Mouse (Mus musculus) adrenal gland, adult 8-10 months (tissue): Measurements from ENCODE around the gene Adk. TPM values are rescaled to one million over a fixed set of nuclear protein-coding genes. Genes with fewer than 3 reads are reported as not detected.

ENCODE experiments used
- DNase-seq: peaks from one replicate; pipeline ENCODE4 v3.0.0; 2022
- total RNA-seq, 4 experiments: library from RNA; stranded (reverse); gene quantifications; 2 replicates each; pipeline ENCODE4 v1.2.4; 2022

The Adk gene
- total RNA-seq, 4 experiments from 2014 or later, result 151 to 212 (median 178) TPM

- no peak for DNase-seq
These were observed 49.2 kb downstream of the Adk start for GRCm38 (mm10) chr14:21101562-21101961.

GRCm38 (mm10) chr14:21102666-21103203, 50.4 kb downstream of the Adk start:
- no peak for DNase-seq

- DNase-seq, result no peak
These were observed 52.7 kb downstream of the Adk start for GRCm38 (mm10) chr14:21105049-21105448.

GRCm38 (mm10) chr14:21106582-21106981, 54.2 kb downstream of the Adk start:
- DNase-seq, result peak; percentile 55

GRCm38 (mm10) chr14:21107551-21107950, 55.2 kb downstream of the Adk start:
- DNase-seq, result no peak

- no peak for DNase-seq
These were observed 58.1 kb downstream of the Adk start for GRCm38 (mm10) chr14:21110492-21110891.

- DNase-seq, result no peak
These were observed 59.1 kb downstream of the Adk start for GRCm38 (mm10) chr14:21111500-21111899.

- DNase-seq, result no peak
These were observed 59.8 kb downstream of the Adk start for GRCm38 (mm10) chr14:21112174-21112573.

- DNase-seq, result no peak
These were observed 60.4 kb downstream of the Adk start for GRCm38 (mm10) chr14:21112742-21113141.

GRCm38 (mm10) chr14:21114339-21114738, 62.0 kb downstream of the Adk start:
- DNase-seq, result no peak

- no peak for DNase-seq
These were observed 62.9 kb downstream of the Adk start for GRCm38 (mm10) chr14:21115318-21115717.

- no peak for DNase-seq
These were observed 63.6 kb downstream of the Adk start for GRCm38 (mm10) chr14:21115888-21116460.

GRCm38 (mm10) chr14:21118095-21118494, 65.7 kb downstream of the Adk start:
- no peak for DNase-seq

GRCm38 (mm10) chr14:21119653-21120313, 67.4 kb downstream of the Adk start:
- DNase-seq, result no peak

GRCm38 (mm10) chr14:21120473-21120872, 68.1 kb downstream of the Adk start:
- no peak for DNase-seq

GRCm38 (mm10) chr14:21127215-21127614, 74.8 kb downstream of the Adk start:
- DNase-seq, result no peak

GRCm38 (mm10) chr14:21136906-21137305, 84.5 kb downstream of the Adk start:
- no peak for DNase-seq

GRCm38 (mm10) chr14:21142603-21143002, 90.2 kb downstream of the Adk start:
- no peak for DNase-seq

- DNase-seq, result no peak
These were observed 91.2 kb downstream of the Adk start for GRCm38 (mm10) chr14:21143406-21144115.

GRCm38 (mm10) chr14:21147171-21147570, 94.8 kb downstream of the Adk start:
- no peak for DNase-seq

- DNase-seq, result no peak
These were observed 97.9 kb downstream of the Adk start for GRCm38 (mm10) chr14:21150301-21150700.

GRCm38 (mm10) chr14:21152055-21152454, 99.7 kb downstream of the Adk start:
- no peak for DNase-seq

GRCm38 (mm10) chr14:21165706-21166105, 113.3 kb downstream of the Adk start:
- no peak for DNase-seq

- no peak for DNase-seq
These were observed 113.7 kb downstream of the Adk start for GRCm38 (mm10) chr14:21166114-21166513.
